Mouse (Mus musculus) ES-CJ7 (cell line): ENCODE measurements around the gene Mier3.

Experiments
- DNase-seq: peaks from one replicate; pipeline ENCODE4 v3.0.0; 2011; ENCODE audit warnings: low read depth, low spot score

Mier3 gene

GRCm38 (mm10) chr13:111680679-111681078, at the start of gene Mier3:
Gene Mier3, plus strand, starts transcription at chr13:111680979.
- no peak for DNase-seq

DNA sequence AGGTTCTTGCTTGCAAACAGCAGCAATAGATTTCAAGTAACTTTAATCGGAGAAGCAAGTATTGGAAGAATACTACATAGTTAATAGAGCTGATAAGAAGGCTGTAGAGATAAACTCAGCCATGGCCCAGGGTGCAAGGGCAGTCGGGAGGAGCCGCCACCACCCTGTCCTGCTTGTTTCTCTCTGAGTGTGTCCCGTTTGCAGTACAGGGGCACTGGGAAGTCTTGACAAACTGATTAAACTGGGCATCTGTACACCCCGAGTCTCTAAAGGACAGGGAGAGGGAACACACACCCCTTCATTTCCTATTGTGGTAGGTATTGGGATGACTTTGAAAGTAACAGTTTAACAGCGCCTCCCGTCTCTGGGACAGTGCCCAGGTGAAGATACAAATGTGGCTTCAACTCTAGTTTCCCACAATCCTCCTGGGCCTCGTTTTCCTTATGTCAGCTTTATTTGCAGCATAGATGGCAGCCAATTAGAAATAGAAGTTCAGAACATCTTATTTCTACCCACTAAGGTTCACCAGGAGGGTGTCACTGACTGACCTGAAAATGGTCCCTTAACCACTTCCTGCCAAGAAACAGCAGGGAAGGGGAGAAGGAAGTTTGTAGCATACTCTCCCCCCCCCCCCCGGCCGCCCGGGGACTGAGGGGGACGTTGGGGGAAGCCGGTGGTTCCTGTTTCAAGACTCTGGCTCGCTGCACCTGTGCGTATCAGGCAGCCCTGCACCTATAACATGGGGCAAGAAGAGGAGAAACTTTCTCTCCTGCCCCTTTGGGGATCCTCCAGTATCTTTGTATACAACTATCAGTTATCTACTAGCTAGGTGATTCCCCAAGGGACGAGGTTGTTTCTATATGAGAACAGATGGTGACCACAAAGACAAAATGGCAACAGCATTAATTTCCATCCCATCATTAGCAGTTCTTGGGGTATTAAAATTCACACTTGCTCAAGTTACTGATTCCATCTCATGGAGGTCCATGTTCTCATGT, 46.3 kb upstream of the Mier3 start:
- no peak for DNase-seq

- no peak for DNase-seq
These were observed 40.5 kb upstream of the Mier3 start for GRCm38 (mm10) chr13:111640319-111640718.

DNA sequence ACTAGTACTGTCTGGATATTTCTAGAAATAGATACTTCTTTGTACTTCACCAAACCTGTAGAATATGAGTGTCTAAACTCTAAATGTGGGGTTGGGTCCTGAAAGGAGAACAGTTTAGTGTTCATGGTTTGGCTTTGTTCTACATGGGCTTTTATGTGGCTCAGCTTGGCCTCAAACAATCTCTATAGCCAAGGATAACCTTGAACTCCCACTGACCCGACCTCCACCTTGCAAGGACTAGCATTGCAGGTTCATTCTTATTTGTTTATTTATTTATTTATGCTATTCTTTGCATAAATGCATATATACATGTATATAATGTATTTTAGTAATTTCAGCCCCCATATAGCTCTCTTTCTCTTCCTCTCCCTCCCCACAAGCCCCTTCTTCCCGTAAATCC, 37.1 kb upstream of the Mier3 start:
- peak; percentile 23 for DNase-seq

GRCm38 (mm10) chr13:111646204-111646603, 34.6 kb upstream of the Mier3 start:
- no peak for DNase-seq

DNA sequence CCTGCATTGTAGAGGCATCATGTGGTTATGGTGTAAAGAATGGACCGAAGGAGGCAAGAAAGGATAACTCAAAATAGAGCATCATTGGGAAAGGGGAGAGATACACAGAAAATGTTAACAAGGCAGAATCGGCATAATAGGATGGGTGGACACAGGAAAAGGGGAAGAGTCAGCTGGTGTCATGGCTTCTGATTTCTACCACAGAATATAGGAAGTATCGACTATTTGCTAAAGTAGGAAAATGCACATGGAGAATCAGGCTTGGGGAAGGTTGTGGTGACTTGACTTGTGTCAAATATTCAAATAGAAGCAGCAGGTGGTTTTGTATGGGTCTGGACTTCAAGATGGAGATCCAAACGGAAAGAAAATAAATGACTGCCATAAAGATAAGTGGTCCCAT, 33.5 kb upstream of the Mier3 start:
- DNase-seq: no peak

DNA sequence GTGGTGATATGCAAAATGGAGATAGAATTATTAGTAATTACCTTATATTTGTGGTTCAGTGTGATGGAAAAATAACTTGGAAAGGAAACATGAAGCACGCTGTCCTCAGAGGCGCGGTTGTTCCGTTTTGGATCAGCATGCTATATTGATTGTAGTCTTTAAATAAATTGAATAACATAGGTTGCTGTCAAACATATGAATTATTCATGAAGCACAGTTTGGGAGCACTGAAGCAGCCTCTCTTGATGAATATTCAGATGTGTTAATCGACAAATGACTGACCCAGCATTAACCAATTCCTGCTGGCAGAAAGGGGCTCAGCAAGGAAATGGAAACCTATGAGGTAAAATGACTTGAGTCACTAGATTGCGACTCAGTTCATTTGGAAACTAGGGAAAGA, 29.8 kb upstream of the Mier3 start:
- DNase-seq: no peak

GRCm38 (mm10) chr13:111655273-111655672, 25.5 kb upstream of the Mier3 start:
- no peak for DNase-seq

GRCm38 (mm10) chr13:111655856-111656255, 24.9 kb upstream of the Mier3 start:
- DNase-seq: no peak

DNA sequence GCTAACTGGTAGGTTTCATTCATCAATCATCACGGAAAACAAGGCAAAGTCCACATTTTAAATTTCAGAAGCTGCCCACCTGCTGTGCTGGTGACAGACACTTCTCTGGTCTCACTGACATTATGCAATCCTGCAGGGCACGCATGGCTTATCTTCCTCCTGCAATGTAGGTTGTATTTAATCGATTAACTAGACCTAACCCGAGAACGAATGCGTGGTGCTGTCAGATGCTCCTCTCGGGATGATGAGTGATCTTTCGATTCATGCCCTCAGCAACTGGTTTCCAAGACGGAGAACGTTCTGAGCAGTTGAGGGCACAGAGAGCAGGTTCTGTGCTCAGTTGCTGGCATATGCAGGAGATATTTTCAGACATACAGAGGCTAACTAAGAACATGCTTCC, 24.5 kb upstream of the Mier3 start:
- DNase-seq: no peak

GRCm38 (mm10) chr13:111656769-111657168, 24.0 kb upstream of the Mier3 start:
- DNase-seq: no peak

DNA sequence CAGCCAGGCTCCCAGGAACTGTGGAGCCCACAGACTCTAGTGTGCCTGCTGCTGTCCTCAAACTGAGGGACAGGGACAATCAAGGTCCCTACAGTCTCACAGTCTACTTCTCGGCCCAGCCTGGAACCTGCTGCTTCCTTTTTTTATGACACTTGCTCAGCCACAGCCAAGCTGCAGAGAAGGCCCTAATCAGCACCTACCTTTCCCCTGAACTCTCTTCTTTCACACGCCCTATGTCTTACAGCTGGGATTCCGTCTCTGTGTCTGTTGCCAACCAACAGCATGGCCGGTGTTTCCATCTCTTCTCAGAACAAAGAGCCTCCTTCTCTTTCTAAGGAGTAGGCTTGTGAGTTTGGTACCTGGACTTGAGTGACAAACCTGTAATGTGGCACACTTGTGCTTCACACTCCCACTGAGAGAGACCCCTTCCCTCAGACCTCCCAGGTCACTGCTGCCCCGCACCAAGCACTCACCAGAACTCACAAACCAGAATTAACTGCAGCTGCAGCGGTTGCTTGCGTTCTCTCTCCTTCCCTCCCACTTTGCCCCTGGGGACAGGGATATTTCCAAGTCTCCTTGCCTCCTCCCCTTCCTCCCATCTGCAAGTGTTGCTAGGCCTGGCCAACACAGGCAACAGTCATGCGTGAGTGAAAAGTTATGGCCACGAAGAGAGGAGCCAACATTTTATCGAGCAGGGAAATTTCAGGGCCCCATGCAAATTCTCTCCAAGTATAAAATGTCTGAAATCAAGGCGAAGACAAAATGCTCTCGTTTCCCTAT, 22.1 kb upstream of the Mier3 start:
- no peak for DNase-seq

GRCm38 (mm10) chr13:111659430-111659829, 21.3 kb upstream of the Mier3 start:
- DNase-seq: no peak

GRCm38 (mm10) chr13:111660072-111660471, 20.7 kb upstream of the Mier3 start:
- DNase-seq: no peak

DNA sequence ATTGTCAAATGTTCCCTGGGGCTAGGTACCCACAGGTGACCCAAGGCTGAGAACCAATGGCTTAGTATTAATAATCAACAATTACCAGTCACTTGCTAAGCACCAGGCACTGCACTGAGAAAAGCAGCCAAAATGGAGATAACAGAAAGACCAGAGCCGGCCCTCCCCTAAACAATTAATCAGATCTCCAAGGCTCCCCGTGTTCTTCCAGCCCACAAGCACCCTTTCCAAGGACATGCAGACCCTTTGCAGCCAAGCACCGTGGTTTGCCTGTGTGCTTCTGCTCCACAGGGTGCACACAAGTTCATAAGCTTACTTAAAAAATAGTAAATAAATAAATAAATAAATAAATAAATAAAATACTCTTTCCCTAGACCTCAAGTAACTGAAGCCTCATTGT, 20.2 kb upstream of the Mier3 start:
- DNase-seq: no peak

- no peak for DNase-seq
These were observed 12.8 kb upstream of the Mier3 start for GRCm38 (mm10) chr13:111668016-111668415.

- DNase-seq: peak; percentile 60
These were observed 3.9 kb upstream of the Mier3 start for GRCm38 (mm10) chr13:111676841-111677240.

GRCm38 (mm10) chr13:111684056-111684625, 3.4 kb downstream of the Mier3 start:
- DNase-seq: no peak

GRCm38 (mm10) chr13:111685751-111686462, 5.1 kb downstream of the Mier3 start:
- peak; percentile 62 for DNase-seq

DNA sequence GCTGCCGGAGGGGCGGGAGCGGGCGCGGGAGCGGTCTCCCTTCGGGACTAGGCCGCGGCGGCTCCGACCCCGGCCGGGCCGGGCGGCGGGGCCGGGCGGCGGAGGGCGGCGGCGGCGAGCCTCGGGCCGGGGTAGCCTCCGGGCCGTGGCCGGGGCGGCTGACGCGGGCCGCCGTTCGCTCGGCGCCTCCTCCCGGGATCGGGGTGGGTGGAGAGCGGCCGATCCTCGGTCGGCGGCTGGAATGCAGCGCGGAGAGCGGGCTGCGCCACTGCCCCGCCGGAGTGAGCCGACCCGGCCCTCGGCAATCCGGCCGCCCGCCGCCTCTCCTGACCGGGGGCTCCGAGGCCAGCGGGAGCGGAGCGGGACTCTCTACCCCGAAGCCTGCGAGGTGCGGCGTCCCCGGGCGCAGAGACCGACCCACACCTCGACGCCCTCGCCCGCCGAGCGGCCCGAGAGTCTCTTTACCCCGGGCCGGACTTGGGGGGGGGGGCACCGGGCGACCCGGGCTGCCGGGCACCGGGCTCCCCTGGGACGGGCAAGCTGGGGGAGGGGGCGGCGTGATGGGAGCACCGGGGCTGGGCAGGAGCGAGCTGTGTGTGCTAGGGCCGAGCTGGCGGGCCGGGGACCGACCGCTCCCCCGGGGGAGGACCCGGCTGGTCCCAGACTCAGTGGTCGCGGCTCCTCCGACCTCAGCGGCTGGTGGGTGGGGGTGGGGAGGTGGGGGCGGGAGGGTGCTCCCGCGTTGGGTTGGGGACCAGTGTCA, 5.9 kb downstream of the Mier3 start:
- DNase-seq: no peak

- DNase-seq: peak; percentile 74
These were observed 6.6 kb downstream of the Mier3 start for GRCm38 (mm10) chr13:111687285-111687781.
